Mouse (Mus musculus): ENCODE results near the gene Lkaaear1. TPM values are rescaled to one million over a fixed set of nuclear protein-coding genes. Genes with fewer than 3 reads are reported as not detected.

The Lkaaear1 gene
- total RNA-seq, 4 experiments from 2014 or later = not detected

DNA sequence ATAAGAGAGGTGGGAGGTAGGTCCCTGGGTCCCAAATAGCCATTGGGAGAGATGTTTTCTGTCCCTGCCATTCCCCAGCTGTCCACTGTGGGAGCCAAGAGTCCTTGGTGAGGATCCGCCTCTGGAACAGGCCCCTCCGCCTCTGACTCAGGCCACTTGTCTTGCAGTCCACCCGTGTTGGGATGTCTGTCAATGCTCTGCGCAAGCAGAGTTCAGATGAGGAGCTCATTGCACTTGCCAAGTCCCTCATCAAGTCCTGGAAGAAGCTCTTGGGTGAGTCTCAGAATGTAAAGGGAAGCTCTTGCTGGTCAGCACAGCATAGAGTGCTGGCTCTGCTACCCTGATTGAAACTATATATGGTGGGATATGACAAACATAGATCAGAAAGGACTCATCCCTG is 14.9 kb downstream of the Lkaaear1 start:
- no peak for DNase-seq (ENCODE audit: low spot score)

DNA sequence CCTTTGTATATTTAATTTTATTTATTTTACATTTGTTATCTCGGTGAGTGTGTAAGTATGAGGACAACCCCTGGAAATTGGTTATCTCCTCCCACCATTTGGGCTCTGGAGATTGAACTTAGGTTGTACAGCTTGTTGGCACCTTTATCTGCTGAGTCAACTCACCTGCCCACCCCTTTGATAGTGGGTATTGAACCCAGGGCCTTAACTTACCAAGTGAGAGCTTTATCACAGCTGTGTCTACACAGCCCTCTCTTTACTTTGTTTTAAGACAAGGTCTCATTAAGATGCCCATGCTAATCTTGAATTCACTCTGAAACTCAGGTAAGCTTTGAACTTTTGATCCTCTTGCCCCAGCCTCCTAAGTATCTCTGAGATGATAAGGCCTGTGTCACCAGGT is 16.3 kb downstream of the Lkaaear1 start:
- DNase-seq (ENCODE audit: low spot score) = no peak

DNA sequence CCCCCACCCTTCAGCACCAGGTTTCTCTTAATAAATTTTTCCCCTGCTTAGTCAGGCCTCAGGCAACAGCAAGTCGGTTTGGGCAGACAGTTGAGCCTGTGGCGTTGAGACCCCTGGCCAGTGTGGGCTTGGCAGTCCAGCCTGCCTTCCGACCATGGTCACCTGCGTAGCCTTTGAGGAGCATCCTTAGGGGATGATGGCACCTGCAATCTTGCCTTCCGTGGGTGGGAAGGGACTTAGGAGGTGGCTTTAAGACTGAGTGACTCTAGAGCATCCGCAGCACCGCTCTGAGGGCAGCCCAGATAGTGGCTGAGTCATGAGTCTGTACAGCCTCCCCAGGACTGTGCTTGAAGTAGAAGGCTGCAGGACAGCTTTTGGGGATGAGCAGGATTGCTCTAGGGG is 17.5 kb downstream of the Lkaaear1 start:
- no peak for DNase-seq (ENCODE audit: low spot score)

DNA sequence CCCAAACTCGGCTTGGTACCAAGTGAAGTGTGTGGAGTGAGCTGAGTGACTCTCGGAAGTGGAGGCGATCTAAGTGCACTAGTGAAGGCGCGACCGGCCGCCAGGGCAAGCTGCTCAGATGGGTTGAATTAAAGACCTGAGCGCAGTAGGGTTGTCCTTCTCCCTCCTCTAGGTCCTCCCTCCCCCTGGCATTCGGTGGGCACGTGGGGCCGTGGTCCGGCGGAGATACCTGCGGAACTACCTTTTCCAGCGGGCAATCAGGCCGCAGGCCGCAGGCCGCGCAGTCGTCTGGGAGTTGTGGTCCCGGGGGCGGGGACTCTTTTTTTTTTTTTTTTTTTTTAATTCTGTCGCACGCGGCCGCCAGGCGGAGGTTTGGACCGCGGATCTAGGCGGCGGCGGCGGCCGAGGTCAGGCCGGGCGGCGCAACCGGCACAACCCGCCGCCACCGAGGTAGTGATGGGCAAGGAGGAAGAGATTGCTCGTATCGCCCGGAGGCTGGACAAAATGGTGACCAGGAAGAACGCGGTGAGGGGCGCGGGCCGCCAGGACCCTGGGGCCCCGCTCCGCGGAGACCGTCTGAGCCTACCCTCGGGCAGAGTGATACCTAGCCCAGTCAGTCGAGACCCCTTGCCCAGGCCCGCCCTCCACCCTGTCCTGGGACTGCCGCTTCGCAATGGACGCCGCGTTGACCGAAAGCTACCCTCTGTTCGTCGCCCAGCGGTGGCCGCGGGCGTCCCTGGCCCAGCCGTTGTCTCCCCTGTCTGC is 18.1 kb downstream of the Lkaaear1 start, which contains the start of gene Tcea2:
Tcea2 (plus strand) TSS at position 360 of the 765 bp plus-strand sequence.
- DNase-seq (ENCODE audit: low spot score) = peak; percentile 63

DNA sequence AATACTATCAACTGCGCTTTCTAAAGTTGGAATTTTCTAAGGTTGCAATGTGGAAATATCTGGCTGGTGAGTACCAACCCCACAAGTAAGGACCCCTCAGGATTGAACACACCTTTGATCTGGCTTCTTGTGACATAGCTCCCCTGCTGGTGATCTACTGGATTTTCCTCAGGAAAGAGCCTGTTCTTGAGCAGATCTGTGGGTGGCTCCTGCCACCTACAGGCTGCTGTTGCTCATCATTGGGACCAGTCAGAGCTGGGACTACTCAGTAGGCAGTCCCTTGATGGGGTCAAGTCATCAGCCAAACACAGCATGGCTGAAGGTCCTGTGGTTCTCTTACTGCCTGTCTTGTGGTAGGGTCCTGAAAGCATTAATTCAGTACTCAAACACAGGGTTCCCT is 19.5 kb downstream of the Lkaaear1 start:
- DNase-seq (ENCODE audit: low spot score) = peak; percentile 83

DNA sequence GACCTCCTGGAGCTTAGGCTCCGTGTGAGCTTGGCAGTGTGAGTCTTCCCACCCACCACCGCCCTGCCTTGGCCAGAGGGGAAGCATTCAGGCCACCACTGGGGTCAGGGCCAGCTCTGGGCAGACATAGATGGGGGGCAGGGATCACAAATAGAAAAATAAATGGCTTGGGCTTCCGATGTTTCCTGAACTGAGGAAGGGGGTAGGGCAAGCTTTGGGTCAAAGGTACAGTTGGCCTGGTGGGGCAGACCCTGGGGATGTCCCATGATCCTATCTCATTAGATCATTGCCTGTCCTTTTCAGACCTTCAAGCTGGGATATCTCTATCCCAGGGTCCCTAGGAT is 20.5 kb downstream of the Lkaaear1 start:
- no peak for DNase-seq (ENCODE audit: low spot score)

DNA sequence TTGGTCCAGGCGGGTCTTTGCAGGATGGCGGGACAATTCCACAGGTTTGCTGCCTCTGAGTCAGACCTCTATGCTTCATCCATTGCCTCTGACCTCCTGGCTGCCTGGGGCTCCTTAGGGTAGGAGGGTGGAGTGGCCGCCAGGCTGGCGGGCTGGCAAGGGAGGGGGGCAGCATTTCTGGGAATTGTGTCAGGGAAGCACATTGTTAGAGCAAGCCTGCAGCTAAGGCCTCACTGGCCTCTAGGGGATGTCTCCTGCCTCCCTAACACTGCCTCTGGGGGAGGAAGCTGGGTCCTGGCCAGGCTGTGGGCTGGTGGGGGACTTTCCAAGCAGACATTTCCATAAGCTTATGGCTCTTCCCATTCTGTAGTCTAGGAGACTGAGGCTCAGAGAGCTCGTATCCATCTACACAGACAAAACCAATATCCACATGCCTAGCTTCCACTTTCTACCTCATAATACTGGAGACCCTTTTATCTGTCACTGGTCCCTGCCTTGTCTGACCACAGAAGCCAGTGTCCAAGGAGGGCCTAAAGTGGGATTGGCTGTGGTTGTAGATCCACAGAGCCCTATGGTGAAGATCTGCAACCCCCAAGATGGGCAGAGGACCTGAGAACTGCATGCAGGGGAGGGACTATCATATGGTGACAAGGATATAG is 21.0 kb downstream of the Lkaaear1 start:
- peak; percentile 75 for DNase-seq (ENCODE audit: low spot score)

DNA sequence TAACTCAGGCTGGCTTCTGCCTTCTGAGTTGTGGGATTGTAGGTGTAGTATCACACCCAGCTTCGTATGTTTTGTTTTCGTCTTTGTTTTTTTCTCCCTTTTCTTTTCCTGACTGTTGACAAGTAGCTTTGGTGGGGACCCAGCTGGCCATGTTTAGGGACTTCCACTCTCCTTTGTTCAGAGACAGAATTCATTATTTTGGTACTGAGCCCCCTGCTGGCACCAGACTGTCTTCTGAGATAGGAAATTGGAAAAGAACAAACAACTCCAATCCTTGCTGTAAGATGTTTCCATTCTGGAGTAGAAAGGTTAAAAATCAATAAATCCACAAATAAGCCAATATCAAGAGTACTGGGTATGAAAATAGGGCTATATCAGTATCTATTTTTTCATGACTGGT is 21.8 kb downstream of the Lkaaear1 start:
- no peak for DNase-seq (ENCODE audit: low spot score)

DNA sequence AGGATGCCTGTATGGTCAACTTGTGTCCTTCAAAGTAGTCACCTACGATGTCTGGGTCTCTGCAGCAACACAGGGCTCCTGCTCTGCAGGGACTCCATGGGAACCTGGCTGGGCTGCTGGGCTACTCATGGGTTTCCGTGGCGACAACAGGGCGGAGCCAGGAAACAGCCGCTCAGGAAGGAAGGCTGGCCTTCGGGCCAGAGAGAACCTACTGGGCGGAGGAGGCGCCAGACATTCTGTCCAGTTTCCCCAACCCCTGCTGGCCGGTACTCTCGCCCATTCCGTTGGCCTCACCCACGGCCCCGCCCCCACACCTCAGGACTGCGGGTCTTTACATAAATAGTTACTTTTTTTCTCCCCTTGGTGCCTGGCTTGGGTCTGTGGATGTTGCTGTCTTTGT is 22.8 kb downstream of the Lkaaear1 start:
- peak; percentile 86 for DNase-seq (ENCODE audit: low spot score)

DNA sequence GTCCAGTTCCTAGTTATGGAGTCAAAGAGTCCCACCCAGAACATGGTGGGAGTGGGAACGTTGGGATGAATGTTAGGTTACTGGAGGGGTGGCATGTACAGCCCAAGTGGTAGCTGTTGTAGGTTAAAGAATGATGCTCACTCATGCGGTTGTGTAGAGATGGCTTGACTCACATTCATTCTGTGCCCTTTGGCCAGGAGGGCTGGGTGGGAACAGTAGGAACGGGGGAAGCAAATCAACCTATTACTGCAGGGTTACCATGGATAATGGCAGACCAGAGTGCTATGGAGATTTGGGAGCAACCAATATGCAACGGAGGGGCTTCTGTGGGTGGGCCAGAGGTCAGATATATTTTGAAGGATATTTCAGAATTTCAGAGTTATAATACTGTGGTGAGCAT is 23.3 kb downstream of the Lkaaear1 start:
- no peak for DNase-seq (ENCODE audit: low spot score)

DNA sequence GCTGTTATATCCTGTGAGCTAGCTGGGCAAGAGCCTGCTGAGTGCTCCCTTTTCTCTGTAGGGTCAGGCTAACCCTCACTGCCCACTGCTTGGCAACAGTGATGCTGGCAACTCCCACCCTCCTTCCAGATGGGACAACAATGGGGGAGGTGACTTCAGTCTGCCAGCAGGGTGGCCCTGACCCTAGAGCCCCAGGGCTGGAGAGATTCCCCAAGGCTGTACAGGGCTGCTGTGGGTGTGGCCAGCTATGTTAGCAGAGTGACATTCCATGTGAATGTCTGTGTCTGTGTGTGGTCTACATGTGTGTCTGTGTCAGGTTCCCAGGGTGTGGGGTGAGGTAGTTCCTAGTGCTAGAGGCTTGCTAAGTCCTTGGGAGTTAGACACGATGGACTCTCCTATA is 24.7 kb downstream of the Lkaaear1 start:
- DNase-seq (ENCODE audit: low spot score) = no peak

DNA sequence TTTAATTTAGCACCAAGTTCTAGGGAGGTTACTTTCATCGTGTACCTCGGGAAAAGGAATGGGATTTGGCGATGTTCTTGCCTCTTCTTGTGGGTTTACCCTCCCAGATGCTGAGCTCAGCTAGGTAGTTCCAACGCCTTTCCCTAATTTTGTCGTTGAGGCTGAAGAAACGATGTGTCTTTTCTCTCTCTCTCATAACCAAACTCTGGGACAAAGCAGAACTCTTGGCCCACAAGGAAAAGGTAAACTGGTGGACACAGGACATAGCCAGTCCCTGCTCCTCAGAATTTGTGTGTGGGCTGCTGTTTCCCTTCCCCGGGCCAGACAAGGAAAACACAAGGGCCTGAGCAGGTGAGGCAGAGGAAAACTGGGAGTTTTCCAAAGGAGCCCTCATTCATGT is 26.3 kb downstream of the Lkaaear1 start:
- DNase-seq (ENCODE audit: low spot score) = no peak

DNA sequence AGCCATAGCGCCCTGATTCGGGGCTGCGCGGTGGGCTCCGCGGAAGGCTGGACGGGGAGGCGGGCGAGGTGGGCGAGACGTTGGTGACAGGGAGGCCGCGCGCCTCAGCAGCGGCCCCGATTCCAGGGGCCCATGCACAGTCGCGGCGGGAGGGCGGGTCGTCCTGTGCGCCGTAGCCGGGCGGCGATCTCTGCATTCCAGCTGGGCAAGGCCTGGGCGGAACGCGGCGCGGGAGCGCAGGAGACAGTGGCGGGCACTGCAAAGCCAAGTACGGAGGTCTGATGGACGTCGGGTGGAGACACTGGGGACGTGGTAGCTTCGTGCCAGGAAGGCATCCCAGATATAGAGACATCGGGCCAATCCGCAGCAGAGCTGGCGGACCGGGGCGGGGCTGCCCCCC is 26.9 kb downstream of the Lkaaear1 start, which contains the start of gene Sox18:
Sox18 (minus strand) TSS at position 315 of the 400 bp plus-strand sequence.
- DNase-seq (ENCODE audit: low spot score) = peak; percentile 85

DNA sequence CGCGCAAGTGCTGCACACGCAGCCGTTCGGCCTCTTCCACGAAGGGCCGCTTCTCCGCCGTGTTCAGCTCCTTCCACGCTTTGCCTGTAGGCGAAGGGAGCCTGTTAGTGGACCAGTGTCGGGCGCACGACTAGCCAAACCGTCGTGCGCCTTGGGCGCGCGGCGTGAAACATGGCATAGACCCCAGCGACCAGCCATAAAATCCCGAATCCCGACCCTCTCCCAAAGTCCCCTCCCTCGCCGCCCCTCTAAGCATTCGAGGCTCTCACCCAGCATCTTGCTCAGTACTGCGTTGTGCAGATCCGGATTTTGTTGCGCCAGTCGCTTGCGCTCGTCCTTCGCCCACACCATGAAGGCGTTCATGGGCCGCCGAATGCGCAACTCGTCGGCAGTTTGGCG is 27.3 kb downstream of the Lkaaear1 start:
- no peak for DNase-seq (ENCODE audit: low spot score)

DNA sequence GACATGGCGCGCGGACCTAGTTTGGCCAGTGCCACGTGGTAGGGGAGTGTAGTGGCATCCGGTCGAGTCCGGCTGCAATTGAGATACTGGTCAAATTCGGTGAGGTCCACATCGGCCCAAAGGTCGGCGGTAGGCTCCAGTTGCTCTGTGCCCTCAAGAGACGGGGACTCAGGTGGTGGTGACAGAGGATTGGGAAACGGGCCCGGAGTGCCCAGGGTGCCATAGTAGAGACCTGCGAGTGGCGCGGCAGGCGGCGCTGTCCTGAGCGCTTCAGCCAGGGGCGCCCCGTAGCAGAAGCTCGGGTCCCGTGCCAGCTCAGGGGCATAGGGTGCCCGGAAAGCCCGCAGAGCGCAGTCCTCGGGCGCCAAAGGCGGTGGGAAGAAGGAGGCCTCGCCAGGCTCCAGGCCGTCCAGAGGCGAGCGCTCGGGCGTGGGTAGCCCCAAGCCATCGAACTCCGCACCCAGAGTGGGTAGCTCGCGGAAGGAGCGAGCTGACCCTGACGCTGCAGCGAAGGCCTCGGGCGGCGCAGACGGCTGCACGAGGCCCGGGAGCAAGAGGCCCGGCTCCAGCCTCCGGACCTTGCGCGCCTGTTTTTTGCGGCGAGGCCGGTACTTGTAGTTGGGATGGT is 27.8 kb downstream of the Lkaaear1 start:
- DNase-seq (ENCODE audit: low spot score) = no peak

DNA sequence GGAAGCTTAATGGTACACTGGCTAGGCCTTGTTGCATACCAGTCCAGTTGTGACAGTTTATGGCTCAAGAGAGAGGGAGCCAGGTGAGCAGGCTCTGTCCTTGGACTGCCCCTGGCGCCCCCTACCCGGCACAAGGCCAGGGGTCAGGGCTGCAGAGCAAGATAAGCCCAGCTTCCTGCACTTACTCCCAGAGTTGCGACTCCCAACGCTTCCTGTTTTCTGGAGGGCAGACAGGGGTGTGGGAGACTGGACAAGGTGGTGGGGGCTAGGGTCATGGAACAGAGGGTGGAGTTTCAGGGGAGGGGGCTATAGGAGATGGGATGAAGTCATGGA is 35.0 kb downstream of the Lkaaear1 start:
- peak; percentile 83 for DNase-seq (ENCODE audit: low spot score)

DNA sequence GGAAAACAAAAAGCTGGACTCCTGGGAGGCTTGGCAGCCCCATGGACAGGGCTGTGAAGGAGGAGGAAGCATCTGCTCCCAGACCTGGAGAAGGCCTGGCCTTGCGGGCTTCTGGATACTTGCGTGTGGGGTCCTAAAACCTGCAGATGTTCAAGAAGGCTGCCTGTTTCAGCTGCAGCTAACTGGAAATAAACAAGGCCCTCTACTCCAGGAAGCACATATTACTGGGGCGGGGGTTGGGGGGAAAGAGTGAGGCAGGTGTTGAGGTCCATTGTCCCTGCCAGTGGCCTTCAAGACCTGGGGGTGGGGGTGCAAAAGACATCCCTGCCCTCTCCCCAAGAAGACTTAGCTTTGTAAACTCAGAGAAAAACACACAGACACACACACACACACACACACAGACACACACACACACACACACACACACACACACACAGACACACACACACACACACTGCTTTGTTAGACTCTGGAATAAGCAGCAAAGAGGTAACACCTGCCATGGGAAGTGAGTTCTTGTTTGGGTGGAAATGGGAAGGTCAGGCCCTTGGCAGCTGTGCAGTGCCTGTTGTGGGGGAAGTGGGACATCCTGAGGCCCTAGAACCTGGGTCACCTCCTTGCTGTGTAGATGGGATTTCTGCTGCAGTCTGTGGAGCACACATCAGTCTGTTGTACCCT is 35.5 kb downstream of the Lkaaear1 start:
- peak; percentile 65 for DNase-seq (ENCODE audit: low spot score)

DNA sequence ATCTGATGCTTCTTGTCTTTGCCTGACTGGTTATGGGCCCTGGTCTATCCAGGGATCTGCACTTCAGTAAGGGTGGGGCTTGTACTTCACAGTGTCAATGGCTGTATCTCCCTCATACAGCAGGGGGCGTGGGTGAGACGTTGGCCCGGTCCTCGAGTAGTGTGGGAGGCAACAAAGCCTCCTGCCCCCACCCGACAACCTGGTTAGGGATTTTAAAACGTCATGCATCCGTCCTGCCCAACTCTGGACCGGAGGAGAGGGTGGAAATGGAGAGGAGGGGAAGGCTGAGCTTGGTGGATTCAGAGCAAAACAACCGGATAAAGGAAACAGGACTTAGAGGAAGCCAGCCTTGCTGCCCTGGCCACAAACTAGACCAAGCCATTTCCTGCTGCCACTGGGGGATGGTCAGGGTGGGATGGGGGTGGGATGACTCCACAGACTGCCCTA is 38.6 kb downstream of the Lkaaear1 start:
- peak; percentile 94 for DNase-seq (ENCODE audit: low spot score)

DNA sequence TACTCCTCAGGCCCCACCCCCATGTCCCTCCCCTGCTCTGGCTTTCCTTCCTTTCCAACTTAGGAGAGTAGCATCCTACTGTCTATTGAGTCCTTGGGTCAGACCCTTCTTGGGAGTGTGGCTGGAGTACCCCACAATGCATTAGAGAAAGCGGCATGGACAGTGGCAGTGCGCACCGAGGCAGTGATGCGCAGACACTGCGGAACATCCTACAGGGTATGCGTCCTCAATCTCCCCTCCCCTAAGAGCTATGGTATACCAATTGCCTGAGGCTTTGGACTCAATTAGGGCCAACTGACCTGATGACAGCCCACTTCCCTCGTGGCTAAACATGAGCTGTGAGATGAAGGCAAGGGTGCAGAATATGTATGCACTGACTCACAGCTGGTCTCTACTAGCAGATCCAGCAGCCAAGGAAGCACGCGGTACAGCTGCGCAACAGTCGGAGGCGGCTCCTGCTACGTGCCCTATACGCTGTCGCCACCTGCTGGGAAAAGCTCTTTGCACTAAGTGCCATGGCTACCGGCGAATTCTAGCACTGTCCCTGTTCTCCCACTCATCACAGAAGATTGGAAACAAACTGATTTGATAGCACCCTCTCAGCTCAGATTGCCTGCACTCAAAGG is 39.2 kb downstream of the Lkaaear1 start:
- peak; percentile 75 for DNase-seq (ENCODE audit: low spot score)

DNA sequence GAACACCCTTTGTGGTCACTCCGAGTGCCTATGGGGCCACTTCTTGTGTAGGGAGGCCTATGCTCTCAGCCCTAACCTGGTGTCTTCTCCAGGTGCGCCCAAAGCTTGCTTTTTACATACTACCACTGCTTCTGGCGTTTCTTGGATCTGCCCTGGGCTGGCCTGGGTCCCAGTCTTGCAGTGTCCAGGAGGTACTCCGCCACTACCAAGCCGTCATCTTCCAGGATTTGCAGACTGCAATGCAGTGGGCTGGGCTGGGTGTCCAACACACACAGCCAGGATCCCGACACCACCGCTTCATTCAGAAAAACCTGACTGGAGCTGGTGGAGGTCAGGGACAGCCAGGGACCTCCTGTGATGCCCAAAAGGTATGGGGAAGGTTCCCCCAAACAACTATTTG is 39.7 kb downstream of the Lkaaear1 start:
- no peak for DNase-seq (ENCODE audit: low spot score)

DNA sequence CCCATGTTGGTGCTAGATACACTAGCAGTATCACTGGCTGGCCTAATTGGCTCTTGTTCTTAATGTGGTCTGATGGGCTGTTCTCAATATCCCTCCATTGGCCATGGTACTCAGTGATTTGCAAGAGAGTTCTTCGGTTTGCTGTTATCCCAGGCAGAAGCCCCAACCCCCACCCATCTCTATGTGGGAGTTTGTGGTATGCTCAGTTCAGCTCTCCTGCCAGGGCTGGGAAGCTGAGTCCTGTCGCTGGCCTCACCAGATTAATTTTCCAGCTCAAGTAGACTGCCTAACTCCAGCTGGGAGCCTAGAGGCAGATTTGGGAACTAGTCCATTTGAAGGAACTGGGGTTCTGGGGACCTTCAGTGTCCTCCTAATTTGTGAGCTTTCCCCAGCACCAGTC is 40.8 kb downstream of the Lkaaear1 start:
- DNase-seq (ENCODE audit: low spot score) = no peak

DNA sequence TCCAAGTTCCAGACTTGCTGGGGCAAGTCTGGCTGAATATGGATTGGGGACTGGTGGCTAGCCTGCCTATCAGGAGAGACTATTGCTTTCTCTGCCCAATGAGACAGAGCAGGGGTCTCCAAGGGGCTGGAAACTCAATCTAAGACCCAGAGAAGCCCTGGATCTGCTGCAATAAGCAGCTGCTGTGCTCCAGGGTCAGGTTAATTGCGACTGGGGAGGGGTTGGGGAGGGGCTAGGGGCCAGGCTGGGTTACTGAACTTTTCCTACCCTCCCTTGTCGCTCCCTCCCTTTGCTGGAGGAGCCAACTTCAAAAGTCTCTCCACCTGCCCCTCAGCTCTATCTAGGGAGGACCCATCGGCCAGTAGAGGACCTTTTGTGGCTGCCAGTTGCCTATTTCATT is 41.5 kb downstream of the Lkaaear1 start, which contains the start of gene Gm29797:
Gm29797 (plus strand) TSS at position 301 of the 400 bp plus-strand sequence.
- no peak for DNase-seq (ENCODE audit: low spot score)

Measured in heart, adult 8-10 months (tissue).